Mouse (Mus musculus) v-Abl transformed pro-B cells (cell line): ENCODE data around the gene Eef2.

ENCODE experiments used
- in situ Hi-C, 2 experiments: fragments of 400-800 bp; cut with MboI; formaldehyde crosslinking; loops; one replicate each; pipeline ENCODE4 v1.15.1; 2025; ENCODE audit not compliant: unreplicated experiment in 2 of 2

Eef2 gene

GRCm38 (mm10) chr10:81176466-81177271 is at the start of gene Eef2:
TSS of gene Eef2 (plus strand) at chr10:81176631.
- in situ Hi-C loops: loop anchor here (5.0 to 10.0 kb wide), 2 partner anchors 174 to 252 kb away; no protein-coding TSS in a partner anchor

GRCm38 (mm10) chr10:81134181-81134587 is 42.2 kb upstream of the Eef2 start:
- in situ Hi-C loops: loop anchor here in 1 of 2 experiments (5.0 kb wide), 1 partner anchor 33 kb away; the partner anchor contains the start of gene Pias4

GRCm38 (mm10) chr10:81134966-81135681 is 41.3 kb upstream of the Eef2 start, which contains the start of gene Zbtb7a:
TSS of gene Zbtb7a (plus strand) at chr10:81135220.
- in situ Hi-C loops: loop anchor here in 1 of 2 experiments (5.0 kb wide), 1 partner anchor 32 kb away; the partner anchor contains the start of gene Pias4

- in situ Hi-C loops: no loop called here
Measured at GRCm38 (mm10) chr10:81135831-81136705, 40.4 kb upstream of the Eef2 start.

GRCm38 (mm10) chr10:81136706-81137231 is 39.7 kb upstream of the Eef2 start:
- in situ Hi-C loops: no loop called here

GRCm38 (mm10) chr10:81137252-81138130 is 38.9 kb upstream of the Eef2 start:
- in situ Hi-C loops: no loop called here

GRCm38 (mm10) chr10:81138131-81138782 is 38.2 kb upstream of the Eef2 start:
- in situ Hi-C loops: no loop called here

GRCm38 (mm10) chr10:81138821-81139528 is 37.5 kb upstream of the Eef2 start:
- in situ Hi-C loops: no loop called here

- in situ Hi-C loops: no loop called here
Measured at GRCm38 (mm10) chr10:81139529-81139846, 36.9 kb upstream of the Eef2 start.

GRCm38 (mm10) chr10:81140005-81140404 is 36.4 kb upstream of the Eef2 start:
- in situ Hi-C loops: no loop called here

- in situ Hi-C loops: no loop called here
Measured at GRCm38 (mm10) chr10:81140717-81141454, 35.5 kb upstream of the Eef2 start.

GRCm38 (mm10) chr10:81141455-81142210 is 34.8 kb upstream of the Eef2 start:
- in situ Hi-C loops: no loop called here

GRCm38 (mm10) chr10:81142551-81142981 is 33.9 kb upstream of the Eef2 start:
- in situ Hi-C loops: no loop called here

GRCm38 (mm10) chr10:81143157-81143633 is 33.2 kb upstream of the Eef2 start:
- in situ Hi-C loops: no loop called here

- in situ Hi-C loops: no loop called here
Measured at GRCm38 (mm10) chr10:81143845-81144437, 32.5 kb upstream of the Eef2 start.

GRCm38 (mm10) chr10:81144667-81145066 is 31.8 kb upstream of the Eef2 start:
- in situ Hi-C loops: no loop called here
